Mouse (Mus musculus): Measurements from ENCODE around the gene Hdac7.

Hdac7 gene

DNA sequence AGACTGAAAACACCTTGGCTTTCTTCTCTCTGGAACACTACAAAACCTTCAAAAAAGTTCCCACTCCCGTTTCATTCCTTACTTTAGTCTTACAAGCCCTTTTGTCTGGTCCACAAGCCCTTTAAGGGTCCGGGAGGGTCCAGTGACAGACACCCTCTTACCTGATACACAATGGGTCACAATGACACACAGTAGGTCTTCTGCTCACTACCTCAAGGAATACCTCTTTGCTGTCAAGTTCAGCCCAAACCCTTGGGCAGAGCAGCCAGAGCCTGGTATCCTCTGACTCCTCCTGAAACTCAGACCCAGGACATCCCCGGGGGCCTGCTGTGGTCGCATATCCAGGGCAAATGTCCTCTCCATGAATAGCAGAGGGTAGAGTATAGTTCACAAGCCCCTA, 95.3 kb downstream of the Hdac7 start:
- in situ Hi-C loops (cut with MboI, MseI): no loop called here

- in situ Hi-C loops (cut with MboI, MseI): no loop called here
These were observed 96.0 kb downstream of the Hdac7 start for GRCm38 (mm10) chr15:97748309-97748708.

- in situ Hi-C loops (cut with MboI, MseI): no loop called here
These were observed 96.8 kb downstream of the Hdac7 start for GRCm38 (mm10) chr15:97747486-97747885.

GRCm38 (mm10) chr15:97746748-97747147, 97.6 kb downstream of the Hdac7 start:
- in situ Hi-C loops (cut with MboI, MseI): no loop called here

- in situ Hi-C loops (cut with MboI, MseI): no loop called here
These were observed 98.0 kb downstream of the Hdac7 start for GRCm38 (mm10) chr15:97746278-97746677.

- in situ Hi-C loops (cut with MboI, MseI): no loop called here
These were observed 99.0 kb downstream of the Hdac7 start for GRCm38 (mm10) chr15:97745331-97745730.

DNA sequence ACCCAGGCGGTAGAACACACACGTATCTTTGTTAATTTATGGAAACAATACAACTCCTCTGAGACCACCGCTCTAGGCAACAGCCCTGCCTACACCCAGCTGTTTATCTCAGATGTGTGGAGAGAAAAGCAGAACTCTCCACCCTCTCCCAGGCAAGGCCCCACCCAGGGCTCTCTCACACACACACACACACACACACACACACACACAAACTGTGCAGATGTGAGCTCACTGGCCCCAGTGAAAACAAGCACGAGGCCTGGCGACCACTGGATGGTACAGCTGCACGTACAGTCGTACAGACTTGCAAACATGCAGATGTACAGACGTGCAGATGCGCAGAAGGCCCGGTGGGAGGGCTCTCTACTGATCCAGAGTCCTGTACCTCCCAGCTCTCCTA, 99.4 kb downstream of the Hdac7 start:
- in situ Hi-C loops (cut with MboI, MseI): no loop called here

- in situ Hi-C loops (cut with MboI, MseI): no loop called here
These were observed 100.3 kb downstream of the Hdac7 start for GRCm38 (mm10) chr15:97743961-97744525.

GRCm38 (mm10) chr15:97743210-97743609, 101.1 kb downstream of the Hdac7 start:
- in situ Hi-C loops (cut with MboI, MseI): no loop called here

All from regulatory T cell (primary cell).